Mouse (Mus musculus): ENCODE measurements around the gene Kcnma1. TPM values are rescaled to one million over a fixed set of nuclear protein-coding genes. Genes with fewer than 3 reads are reported as not detected.

Kcnma1 gene
- total RNA-seq, 2 experiments from 2014 or later: 131 to 138 TPM

GRCm38 (mm10) chr14:23974685-23975084 is 39.6 kb downstream of the Kcnma1 start:
- no peak for DNase-seq (ENCODE audit: low spot score in 2 of 2)

GRCm38 (mm10) chr14:23966471-23966870 is 47.8 kb downstream of the Kcnma1 start:
- peak in 1 of 2 experiments; percentile 28 for DNase-seq (ENCODE audit: low spot score in 2 of 2)

GRCm38 (mm10) chr14:23959061-23959460 is 55.2 kb downstream of the Kcnma1 start:
- peak in 1 of 2 experiments; percentile 15 for DNase-seq (ENCODE audit: low spot score in 2 of 2)

GRCm38 (mm10) chr14:23957270-23957669 is 57.0 kb downstream of the Kcnma1 start:
- no peak for DNase-seq (ENCODE audit: low spot score in 2 of 2)

GRCm38 (mm10) chr14:23943876-23944275 is 70.4 kb downstream of the Kcnma1 start:
- DNase-seq (ENCODE audit: low spot score in 2 of 2): no peak

- no peak for DNase-seq (ENCODE audit: low spot score in 2 of 2)
Observed at GRCm38 (mm10) chr14:23943152-23943551, 71.1 kb downstream of the Kcnma1 start.

GRCm38 (mm10) chr14:23942103-23942502 is 72.2 kb downstream of the Kcnma1 start:
- no peak for DNase-seq (ENCODE audit: low spot score in 2 of 2)

- DNase-seq (ENCODE audit: low spot score in 2 of 2): no peak
Observed at GRCm38 (mm10) chr14:23935016-23935415, 79.3 kb downstream of the Kcnma1 start.

- no peak for DNase-seq (ENCODE audit: low spot score in 2 of 2)
Observed at GRCm38 (mm10) chr14:23931671-23932071, 82.6 kb downstream of the Kcnma1 start.

GRCm38 (mm10) chr14:23929168-23929567 is 85.1 kb downstream of the Kcnma1 start:
- no peak for DNase-seq (ENCODE audit: low spot score in 2 of 2)

GRCm38 (mm10) chr14:23923356-23923755 is 90.9 kb downstream of the Kcnma1 start:
- no peak for DNase-seq (ENCODE audit: low spot score in 2 of 2)

GRCm38 (mm10) chr14:23922755-23923154 is 91.5 kb downstream of the Kcnma1 start:
- no peak for DNase-seq (ENCODE audit: low spot score in 2 of 2)

GRCm38 (mm10) chr14:23911108-23911629 is 103.1 kb downstream of the Kcnma1 start:
- peak; percentile 37 to 62 for DNase-seq (ENCODE audit: low spot score in 2 of 2)

- no peak for DNase-seq (ENCODE audit: low spot score in 2 of 2)
Observed at GRCm38 (mm10) chr14:23908564-23908963, 105.7 kb downstream of the Kcnma1 start.

GRCm38 (mm10) chr14:23902636-23903279 is 111.5 kb downstream of the Kcnma1 start:
- peak in 1 of 2 experiments; percentile 62 for DNase-seq (ENCODE audit: low spot score in 2 of 2)

GRCm38 (mm10) chr14:23899462-23899861 is 114.8 kb downstream of the Kcnma1 start:
- no peak for DNase-seq (ENCODE audit: low spot score in 2 of 2)

- DNase-seq (ENCODE audit: low spot score in 2 of 2): peak; percentile 42 to 67
Observed at GRCm38 (mm10) chr14:23897815-23898214, 116.5 kb downstream of the Kcnma1 start.

GRCm38 (mm10) chr14:23896036-23896435 is 118.3 kb downstream of the Kcnma1 start:
- DNase-seq (ENCODE audit: low spot score in 2 of 2): no peak

- DNase-seq (ENCODE audit: low spot score in 2 of 2): no peak
Observed at GRCm38 (mm10) chr14:23886112-23886511, 128.2 kb downstream of the Kcnma1 start.

- peak; percentile 80 to 91 for DNase-seq (ENCODE audit: low spot score in 2 of 2)
Observed at GRCm38 (mm10) chr14:23885539-23885938, 128.8 kb downstream of the Kcnma1 start.

GRCm38 (mm10) chr14:23885071-23885470 is 129.2 kb downstream of the Kcnma1 start:
- no peak for DNase-seq (ENCODE audit: low spot score in 2 of 2)

GRCm38 (mm10) chr14:23882001-23882400 is 132.3 kb downstream of the Kcnma1 start:
- DNase-seq (ENCODE audit: low spot score in 2 of 2): no peak

- DNase-seq (ENCODE audit: low spot score in 2 of 2): no peak
Observed at GRCm38 (mm10) chr14:23879331-23879730, 135.0 kb downstream of the Kcnma1 start.
